Mouse (Mus musculus): ENCODE results near the gene Nhsl1. TPM values are rescaled to one million over a fixed set of nuclear protein-coding genes. Genes with fewer than 3 reads are reported as not detected.

Gene Nhsl1
- polyA plus RNA-seq, 1 experiment from 2014 or later: 16.6 TPM

GRCm38 (mm10) chr10:18505690-18506089 is 186.9 kb downstream of the Nhsl1 start:
- H3K27ac ChIP-seq (replicated peaks): peak overlapping the region; percentile 61
- WGBS: 25% methylated on average over 10 of the region's 10 CpGs
- H3K27me3 ChIP-seq: no peaks in the 10 kb centered on the region
- H3K4me3 ChIP-seq: no peak overlapping the region
- peaks cover 38% of the 10 kb centered on the region for H3K4me1 ChIP-seq
- ATAC-seq (replicated peaks): peak; percentile 83
- no peaks in the 10 kb centered on the region for H3K36me3 ChIP-seq
- no peaks in the 10 kb centered on the region for H3K9me3 ChIP-seq
- H3K4me2 ChIP-seq (replicated peaks): no peak overlapping the region
- no peak overlapping the region for H3K9ac ChIP-seq (replicated peaks)

GRCm38 (mm10) chr10:18506501-18506946 is 187.7 kb downstream of the Nhsl1 start:
- peak; percentile 29; the same call in 1 of the 2 replicates for ATAC-seq (replicated peaks)
- H3K4me3 ChIP-seq: no peak overlapping the region
- peaks cover 38% of the 10 kb centered on the region for H3K4me1 ChIP-seq
- no peaks in the 10 kb centered on the region for H3K9me3 ChIP-seq
- no peak overlapping the region for H3K9ac ChIP-seq (replicated peaks)
- H3K36me3 ChIP-seq: no peaks in the 10 kb centered on the region
- WGBS: 27% methylated on average over 6 of the region's 6 CpGs
- no peak overlapping the region for H3K4me2 ChIP-seq (replicated peaks)
- H3K27me3 ChIP-seq: no peaks in the 10 kb centered on the region
- H3K27ac ChIP-seq (replicated peaks): peak overlapping the region; percentile 5; the same call in 1 of the 2 replicates

- Histone ChIP-seq H3K27ac (replicated peaks) (no peak overlapping the region), H3K4me1 (peaks cover 38% of the 10 kb centered on the region), H3K9me3 (no peaks in the 10 kb centered on the region), H3K36me3 (no peaks in the 10 kb centered on the region), H3K4me2 (replicated peaks) (no peak overlapping the region), H3K27me3 (no peaks in the 10 kb centered on the region), H3K4me3 (no peak overlapping the region), H3K9ac (replicated peaks) (no peak overlapping the region)
- WGBS: 72% methylated on average over 2 of the region's 2 CpGs
- no peak for ATAC-seq (replicated peaks)
Observed at GRCm38 (mm10) chr10:18507869-18508473, 189.2 kb downstream of the Nhsl1 start.

- no peak overlapping the region for H3K4me3 ChIP-seq
Observed at GRCm38 (mm10) chr10:18508586-18508985, 189.8 kb downstream of the Nhsl1 start.

GRCm38 (mm10) chr10:18510663-18511062 is 191.9 kb downstream of the Nhsl1 start:
- Histone ChIP-seq H3K9me3 (no peaks in the 10 kb centered on the region), H3K4me3 (no peak overlapping the region), H3K4me2 (replicated peaks) (no peak overlapping the region), H3K27me3 (no peaks in the 10 kb centered on the region), H3K4me1 (peaks cover 32% of the 10 kb centered on the region), H3K36me3 (no peaks in the 10 kb centered on the region), H3K9ac (replicated peaks) (no peak overlapping the region), H3K27ac (replicated peaks) (no peak overlapping the region)
- WGBS: 68% methylated on average over 3 of the region's 3 CpGs
- ATAC-seq (replicated peaks): no peak

More at GRCm38 (mm10) chr10:18508586-18508985, 189.8 kb downstream of the Nhsl1 start:
- Histone ChIP-seq H3K9ac (replicated peaks) (no peak overlapping the region), H3K27ac (replicated peaks) (no peak overlapping the region), H3K4me1 (peaks cover 38% of the 10 kb centered on the region), H3K27me3 (no peaks in the 10 kb centered on the region), H3K36me3 (no peaks in the 10 kb centered on the region), H3K4me2 (replicated peaks) (no peak overlapping the region), H3K9me3 (no peaks in the 10 kb centered on the region)
- 54% methylated on average over 1 of the region's 1 CpGs for WGBS
- ATAC-seq (replicated peaks): 0 out of 2 replicates have a peak, but pooled peaks have one; percentile 38

GRCm38 (mm10) chr10:18511496-18511895 is 192.7 kb downstream of the Nhsl1 start:
- ATAC-seq (replicated peaks): no peak
- WGBS: 86% methylated on average over 11 of the region's 11 CpGs
- peaks cover 24% of the 10 kb centered on the region for H3K4me1 ChIP-seq
- no peak overlapping the region for H3K4me3 ChIP-seq
- H3K9ac ChIP-seq (replicated peaks): no peak overlapping the region
- no peaks in the 10 kb centered on the region for H3K9me3 ChIP-seq
- H3K27ac ChIP-seq (replicated peaks): no peak overlapping the region
- H3K36me3 ChIP-seq: no peaks in the 10 kb centered on the region
- H3K27me3 ChIP-seq: no peaks in the 10 kb centered on the region
- H3K4me2 ChIP-seq (replicated peaks): no peak overlapping the region

GRCm38 (mm10) chr10:18522556-18522955 is 203.8 kb downstream of the Nhsl1 start:
- H3K36me3 ChIP-seq: peaks cover 13% of the 10 kb centered on the region; the same call in 1 of the 2 replicates
- H3K9me3 ChIP-seq: no peaks in the 10 kb centered on the region
- no peak overlapping the region for H3K9ac ChIP-seq (replicated peaks)
- 42% methylated on average over 2 of the region's 2 CpGs for WGBS
- H3K4me1 ChIP-seq: peaks cover 34% of the 10 kb centered on the region
- no peak overlapping the region for H3K4me2 ChIP-seq (replicated peaks)
- H3K27ac ChIP-seq (replicated peaks): peak overlapping the region; percentile 67
- H3K4me3 ChIP-seq: no peak overlapping the region
- ATAC-seq (replicated peaks): peak; percentile 14
- no peaks in the 10 kb centered on the region for H3K27me3 ChIP-seq

GRCm38 (mm10) chr10:18525311-18525710 is 206.5 kb downstream of the Nhsl1 start:
- Histone ChIP-seq H3K36me3 (peaks cover 13% of the 10 kb centered on the region; the same call in 1 of the 2 replicates), H3K4me3 (no peak overlapping the region), H3K27me3 (no peaks in the 10 kb centered on the region), H3K4me1 (peaks cover 54% of the 10 kb centered on the region), H3K4me2 (replicated peaks) (no peak overlapping the region), H3K9me3 (no peaks in the 10 kb centered on the region), H3K27ac (replicated peaks) (peak overlapping the region; percentile 75; the same call in 1 of the 2 replicates), H3K9ac (replicated peaks) (no peak overlapping the region)
- WGBS: 78% methylated on average over 15 of the region's 15 CpGs
- no peak for ATAC-seq (replicated peaks)

GRCm38 (mm10) chr10:18525726-18526125 is 206.9 kb downstream of the Nhsl1 start:
- H3K27ac ChIP-seq (replicated peaks): peak overlapping the region; percentile 75

GRCm38 (mm10) chr10:18526184-18526850 is 207.5 kb downstream of the Nhsl1 start:
- Histone ChIP-seq H3K27me3 (no peaks in the 10 kb centered on the region), H3K9ac (replicated peaks) (no peak overlapping the region), H3K4me2 (replicated peaks) (no peak overlapping the region), H3K9me3 (no peaks in the 10 kb centered on the region), H3K27ac (replicated peaks) (peak overlapping the region; percentile 75), H3K36me3 (peaks cover 15% of the 10 kb centered on the region), H3K4me1 (peaks cover 56% of the 10 kb centered on the region), H3K4me3 (no peak overlapping the region)
- WGBS: 59% methylated on average over 22 of the region's 22 CpGs
- ATAC-seq (replicated peaks): peak; percentile 55

More at GRCm38 (mm10) chr10:18525726-18526125, 206.9 kb downstream of the Nhsl1 start:
- H3K4me2 ChIP-seq (replicated peaks): no peak overlapping the region
- no peak for ATAC-seq (replicated peaks)
- H3K9ac ChIP-seq (replicated peaks): no peak overlapping the region
- no peak overlapping the region for H3K4me3 ChIP-seq
- H3K27me3 ChIP-seq: no peaks in the 10 kb centered on the region
- 48% methylated on average over 9 of the region's 9 CpGs for WGBS
- peaks cover 13% of the 10 kb centered on the region; the same call in 1 of the 2 replicates for H3K36me3 ChIP-seq
- peaks cover 54% of the 10 kb centered on the region for H3K4me1 ChIP-seq
- no peaks in the 10 kb centered on the region for H3K9me3 ChIP-seq

GRCm38 (mm10) chr10:18526851-18527675 is 208.3 kb downstream of the Nhsl1 start:
- 47% methylated on average over 20 of the region's 20 CpGs for WGBS
- no peak overlapping the region for H3K4me2 ChIP-seq (replicated peaks)
- H3K9me3 ChIP-seq: no peaks in the 10 kb centered on the region
- no peak overlapping the region for H3K9ac ChIP-seq (replicated peaks)
- no peak overlapping the region for H3K4me3 ChIP-seq
- ATAC-seq (replicated peaks): peak; percentile 5; the same call in 1 of the 2 replicates
- H3K4me1 ChIP-seq: peaks cover 58% of the 10 kb centered on the region
- H3K27me3 ChIP-seq: no peaks in the 10 kb centered on the region
- peak overlapping the region; percentile 75 for H3K27ac ChIP-seq (replicated peaks)
- H3K36me3 ChIP-seq: peaks cover 21% of the 10 kb centered on the region

GRCm38 (mm10) chr10:18527766-18528165 is 209.0 kb downstream of the Nhsl1 start:
- 47% methylated on average over 7 of the region's 7 CpGs for WGBS
- H3K27ac ChIP-seq (replicated peaks): peak overlapping the region; percentile 38; the same call in 1 of the 2 replicates
- peaks cover 56% of the 10 kb centered on the region for H3K4me1 ChIP-seq
- no peak overlapping the region for H3K9ac ChIP-seq (replicated peaks)
- peaks cover 21% of the 10 kb centered on the region for H3K36me3 ChIP-seq
- peak; percentile 57 for ATAC-seq (replicated peaks)
- no peaks in the 10 kb centered on the region for H3K27me3 ChIP-seq
- no peak overlapping the region for H3K4me2 ChIP-seq (replicated peaks)
- H3K9me3 ChIP-seq: no peaks in the 10 kb centered on the region
- H3K4me3 ChIP-seq: no peak overlapping the region
